Mouse (Mus musculus): Measurements from ENCODE around the gene Fam84b.

DNA sequence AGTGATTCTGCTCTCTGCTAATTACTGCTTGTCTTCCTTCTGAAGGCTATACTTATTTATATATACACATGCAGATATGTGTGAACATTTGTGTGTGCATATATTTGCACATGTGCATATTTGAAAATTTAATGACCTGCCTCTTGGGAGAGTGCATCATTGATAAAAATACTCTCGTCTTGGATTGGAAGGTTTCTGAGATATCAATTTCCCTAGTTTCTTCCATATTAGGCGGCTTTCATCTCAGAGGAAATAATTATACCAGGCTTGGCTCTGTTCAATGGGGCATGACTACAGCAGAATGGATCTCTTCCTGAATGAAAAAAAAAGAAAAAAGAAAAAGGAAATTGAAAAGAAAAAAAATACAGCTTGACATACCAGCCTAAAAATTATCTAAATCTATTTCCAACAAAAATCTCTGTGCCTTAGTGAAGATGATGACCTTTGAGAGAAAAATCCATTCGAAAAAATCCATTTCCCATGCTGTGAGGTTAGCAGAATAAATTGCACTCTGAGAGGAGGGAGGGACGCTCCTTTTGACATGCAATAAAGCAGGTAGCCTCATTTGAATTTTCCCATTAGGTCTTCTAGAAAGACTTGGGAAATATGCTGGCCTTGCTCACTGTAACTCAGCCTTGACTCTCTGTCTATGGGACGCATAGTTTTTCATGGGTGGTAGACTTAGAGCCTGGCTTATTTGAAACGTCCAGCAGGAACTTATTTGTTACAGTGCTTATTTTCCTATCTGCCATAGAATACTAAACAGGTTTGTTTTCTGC lies 44.8 kb upstream of the Fam84b start:
- TF ChIP-seq MYOG (IDR thresholded peaks at IDR 0.05; ENCODE audit: control insufficient read depth in 1 of 3, insufficient read depth in 1 of 3, insufficient read length in 2 of 3, low read depth in 2 of 3) = no peak
- TF ChIP-seq POLR2A (IDR thresholded peaks at IDR 0.05; ENCODE audit: insufficient read length, low read depth) = no peak
- TF ChIP-seq POLR2AphosphoS2 (IDR thresholded peaks at IDR 0.05; ENCODE audit: insufficient read length, low read depth) = no peak
- no peak for TF ChIP-seq TCF12 (IDR thresholded peaks at IDR 0.05; ENCODE audit: insufficient read depth, poor library complexity, severe bottlenecking)
- no peak for TF ChIP-seq MYOD1 (IDR thresholded peaks at IDR 0.05; ENCODE audit: control insufficient read depth in 1 of 3, insufficient read length in 2 of 3, low read depth in 2 of 3)

All from myocyte (in vitro differentiated cells).